Mouse (Mus musculus): ENCODE results near the gene Map3k10.

Gene Map3k10

GRCm38 (mm10) chr7:27608130-27608529 lies 66.3 kb downstream of the Map3k10 start:
- DNase-seq = no peak

- no peak for DNase-seq
These were observed 66.8 kb downstream of the Map3k10 start for GRCm38 (mm10) chr7:27607580-27607979.

GRCm38 (mm10) chr7:27606481-27607254 lies 67.7 kb downstream of the Map3k10 start:
- no peak for DNase-seq

Data from thymus, postnatal 14 days (tissue).